Mouse (Mus musculus): ENCODE measurements around the gene Shisal2b. TPM values are rescaled to one million over a fixed set of nuclear protein-coding genes. Genes with fewer than 3 reads are reported as not detected.

Gene Shisal2b
- polyA plus RNA-seq, 1 experiment from 2014 or later: not detected

DNA sequence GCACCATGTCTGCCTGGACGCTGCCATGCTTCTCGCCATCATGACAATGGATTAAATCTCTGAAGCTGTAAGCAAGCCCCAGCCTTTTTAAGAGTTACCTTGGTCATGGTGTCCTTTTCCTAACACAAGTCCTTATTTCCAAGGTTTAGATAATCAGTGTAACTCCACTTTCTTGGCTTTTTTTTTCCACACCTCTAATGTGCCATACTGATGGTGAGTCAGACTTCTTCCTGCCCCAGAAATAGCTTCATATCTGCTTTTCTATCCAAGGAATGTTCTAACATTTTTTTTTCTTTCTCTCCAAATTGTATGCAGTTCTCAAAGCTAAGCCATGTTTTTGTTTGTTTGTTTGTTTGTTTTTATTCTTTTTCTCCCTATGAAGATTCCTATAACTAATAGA is 6.2 kb upstream of the Shisal2b start:
- no peaks in the 10 kb centered on the region for H3K4me1 ChIP-seq (ENCODE audit: control insufficient read depth, low read depth, low read length)
- H3K9ac ChIP-seq (ENCODE audit: low read depth, low read length): no peak overlapping the region
- no peak overlapping the region for H3K4me2 ChIP-seq (ENCODE audit: low read depth, low read length)
- H3K9me3 ChIP-seq (replicated peaks; ENCODE audit: control insufficient read depth, low read length): no peaks in the 10 kb centered on the region
- no peak for ATAC-seq (ENCODE audit: low read depth)
- no peaks in the 10 kb centered on the region for H3K27me3 ChIP-seq (ENCODE audit: control insufficient read depth, insufficient read depth, low read depth, low read length)
- 74% methylated on average over 2 of the region's 2 CpGs for WGBS (ENCODE audit: insufficient replicate concordance)
- no peaks in the 10 kb centered on the region for H3K36me3 ChIP-seq (ENCODE audit: control insufficient read depth, insufficient read depth)
- no peak overlapping the region for H3K4me3 ChIP-seq (ENCODE audit: low read depth, low read length)
- no peak overlapping the region for H3K27ac ChIP-seq (ENCODE audit: low read length)

- WGBS (ENCODE audit: insufficient replicate concordance): 51% methylated on average over 5 of the region's 5 CpGs
- H3K36me3 ChIP-seq (ENCODE audit: control insufficient read depth, insufficient read depth): no peaks in the 10 kb centered on the region
- no peaks in the 10 kb centered on the region for H3K9me3 ChIP-seq (replicated peaks; ENCODE audit: control insufficient read depth, low read length)
- H3K4me3 ChIP-seq (ENCODE audit: low read depth, low read length): no peak overlapping the region
- no peaks in the 10 kb centered on the region for H3K4me1 ChIP-seq (ENCODE audit: control insufficient read depth, low read depth, low read length)
- no peak overlapping the region for H3K27ac ChIP-seq (ENCODE audit: low read length)
- no peak for ATAC-seq (ENCODE audit: low read depth)
- H3K4me2 ChIP-seq (ENCODE audit: low read depth, low read length): no peak overlapping the region
- no peak overlapping the region for H3K9ac ChIP-seq (ENCODE audit: low read depth, low read length)
- H3K27me3 ChIP-seq (ENCODE audit: control insufficient read depth, insufficient read depth, low read depth, low read length): peaks cover 9% of the 10 kb centered on the region
Observed at GRCm38 (mm10) chr13:104866726-104867125, 3.0 kb upstream of the Shisal2b start.

DNA sequence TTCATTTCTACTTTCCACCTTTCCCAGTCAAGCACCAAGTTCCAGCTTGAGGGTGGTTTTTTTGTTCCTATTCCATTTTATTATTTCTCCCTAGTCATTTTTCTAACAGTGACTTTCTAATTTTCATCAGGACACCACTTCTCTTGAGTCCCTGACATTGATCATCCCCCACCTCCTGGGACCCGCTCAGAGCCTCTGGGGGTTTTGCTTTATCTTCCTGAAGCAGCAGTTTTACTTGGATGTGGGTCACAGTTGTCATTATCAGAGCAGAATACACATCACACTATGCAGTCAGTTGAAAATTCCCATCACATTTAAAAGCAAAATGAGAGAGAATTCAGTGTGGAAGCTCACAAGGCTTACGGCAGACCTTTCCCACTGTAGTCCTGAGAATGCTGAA is 10.0 kb downstream of the Shisal2b start:
- H3K9ac ChIP-seq (ENCODE audit: low read depth, low read length): no peak overlapping the region
- H3K4me2 ChIP-seq (ENCODE audit: low read depth, low read length): no peak overlapping the region
- H3K4me3 ChIP-seq (ENCODE audit: low read depth, low read length): no peak overlapping the region
- 55% methylated on average over 2 of the region's 2 CpGs for WGBS (ENCODE audit: insufficient replicate concordance)
- H3K4me1 ChIP-seq (ENCODE audit: control insufficient read depth, low read depth, low read length): no peaks in the 10 kb centered on the region
- H3K9me3 ChIP-seq (replicated peaks; ENCODE audit: control insufficient read depth, low read length): no peaks in the 10 kb centered on the region
- no peak overlapping the region for H3K27ac ChIP-seq (ENCODE audit: low read length)
- no peaks in the 10 kb centered on the region for H3K36me3 ChIP-seq (ENCODE audit: control insufficient read depth, insufficient read depth)
- H3K27me3 ChIP-seq (ENCODE audit: control insufficient read depth, insufficient read depth, low read depth, low read length): no peaks in the 10 kb centered on the region
- no peak for ATAC-seq (ENCODE audit: low read depth)

- Histone ChIP-seq H3K4me2 (ENCODE audit: low read depth, low read length) (no peak overlapping the region), H3K9ac (ENCODE audit: low read depth, low read length) (no peak overlapping the region), H3K27ac (ENCODE audit: low read length) (no peak overlapping the region), H3K9me3 (replicated peaks; ENCODE audit: control insufficient read depth, low read length) (no peaks in the 10 kb centered on the region), H3K4me1 (ENCODE audit: control insufficient read depth, low read depth, low read length) (no peaks in the 10 kb centered on the region), H3K4me3 (ENCODE audit: low read depth, low read length) (no peak overlapping the region), H3K27me3 (ENCODE audit: control insufficient read depth, insufficient read depth, low read depth, low read length) (no peaks in the 10 kb centered on the region), H3K36me3 (ENCODE audit: control insufficient read depth, insufficient read depth) (peaks cover 4% of the 10 kb centered on the region; the same call in 1 of the 2 replicates)
- ATAC-seq (ENCODE audit: low read depth): no peak
- WGBS (ENCODE audit: insufficient replicate concordance): 67% methylated on average over 9 of the region's 13 CpGs
Observed at GRCm38 (mm10) chr13:104843295-104844089, 20.2 kb downstream of the Shisal2b start.

DNA sequence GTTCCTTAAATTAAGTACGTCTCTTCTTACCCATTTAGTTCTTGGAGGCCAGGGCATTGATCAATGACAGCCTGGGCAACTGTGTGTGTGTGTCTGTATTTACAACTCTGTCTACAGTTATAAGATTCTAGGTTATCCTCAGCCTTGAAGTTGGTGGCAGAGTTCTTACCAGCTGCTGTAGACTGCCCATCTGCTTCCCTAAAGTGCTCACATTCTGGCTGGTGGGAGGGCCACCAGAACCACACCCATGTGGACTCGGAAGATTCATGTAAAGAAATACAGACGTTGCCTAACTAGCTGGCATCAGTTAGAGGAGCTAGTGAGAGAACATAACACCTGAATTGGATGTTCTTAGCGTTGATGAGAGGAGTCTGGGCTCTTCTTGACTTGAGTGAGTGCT is 21.8 kb downstream of the Shisal2b start:
- 50% methylated on average over 4 of the region's 4 CpGs for WGBS (ENCODE audit: insufficient replicate concordance)
- Histone ChIP-seq H3K9ac (ENCODE audit: low read depth, low read length) (no peak overlapping the region), H3K27ac (ENCODE audit: low read length) (no peak overlapping the region), H3K4me1 (ENCODE audit: control insufficient read depth, low read depth, low read length) (no peaks in the 10 kb centered on the region), H3K27me3 (ENCODE audit: control insufficient read depth, insufficient read depth, low read depth, low read length) (no peaks in the 10 kb centered on the region), H3K4me2 (ENCODE audit: low read depth, low read length) (no peak overlapping the region), H3K9me3 (replicated peaks; ENCODE audit: control insufficient read depth, low read length) (no peaks in the 10 kb centered on the region), H3K4me3 (ENCODE audit: low read depth, low read length) (no peak overlapping the region), H3K36me3 (ENCODE audit: control insufficient read depth, insufficient read depth) (peaks cover 4% of the 10 kb centered on the region; the same call in 1 of the 2 replicates)
- ATAC-seq (ENCODE audit: low read depth): no peak

- Histone ChIP-seq H3K27me3 (ENCODE audit: control insufficient read depth, insufficient read depth, low read depth, low read length) (no peaks in the 10 kb centered on the region), H3K4me2 (ENCODE audit: low read depth, low read length) (no peak overlapping the region), H3K4me3 (ENCODE audit: low read depth, low read length) (no peak overlapping the region), H3K9ac (ENCODE audit: low read depth, low read length) (no peak overlapping the region), H3K27ac (ENCODE audit: low read length) (no peak overlapping the region), H3K9me3 (replicated peaks; ENCODE audit: control insufficient read depth, low read length) (no peaks in the 10 kb centered on the region), H3K4me1 (ENCODE audit: control insufficient read depth, low read depth, low read length) (no peaks in the 10 kb centered on the region), H3K36me3 (ENCODE audit: control insufficient read depth, insufficient read depth) (peaks cover 10% of the 10 kb centered on the region)
- no peak for ATAC-seq (ENCODE audit: low read depth)
- 80% methylated on average over 7 of the region's 7 CpGs for WGBS (ENCODE audit: insufficient replicate concordance)
Observed at GRCm38 (mm10) chr13:104837628-104838027, 26.1 kb downstream of the Shisal2b start.

DNA sequence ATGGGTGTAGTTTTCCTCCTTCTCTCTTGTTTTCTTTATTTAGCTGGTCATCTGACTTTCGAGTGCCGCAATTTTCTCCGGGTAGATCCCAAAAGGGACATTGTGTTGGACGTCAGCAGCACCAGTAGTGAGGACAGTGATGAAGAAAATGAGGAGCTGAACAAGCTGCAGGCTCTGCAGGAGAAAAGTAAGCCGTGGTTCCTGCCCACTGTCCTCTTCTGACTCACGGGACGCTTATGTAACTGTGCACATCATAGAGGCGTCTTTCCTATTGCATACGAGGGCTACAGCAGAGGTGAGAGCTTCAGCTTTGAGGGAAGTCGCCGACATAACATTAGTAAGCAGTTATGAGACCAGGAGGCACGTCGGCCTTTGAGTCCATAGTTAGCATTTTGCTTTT is 30.9 kb downstream of the Shisal2b start:
- 83% methylated on average over 13 of the region's 13 CpGs for WGBS (ENCODE audit: insufficient replicate concordance)
- H3K36me3 ChIP-seq (ENCODE audit: control insufficient read depth, insufficient read depth): peaks cover 22% of the 10 kb centered on the region
- H3K27ac ChIP-seq (ENCODE audit: low read length): no peak overlapping the region

DNA sequence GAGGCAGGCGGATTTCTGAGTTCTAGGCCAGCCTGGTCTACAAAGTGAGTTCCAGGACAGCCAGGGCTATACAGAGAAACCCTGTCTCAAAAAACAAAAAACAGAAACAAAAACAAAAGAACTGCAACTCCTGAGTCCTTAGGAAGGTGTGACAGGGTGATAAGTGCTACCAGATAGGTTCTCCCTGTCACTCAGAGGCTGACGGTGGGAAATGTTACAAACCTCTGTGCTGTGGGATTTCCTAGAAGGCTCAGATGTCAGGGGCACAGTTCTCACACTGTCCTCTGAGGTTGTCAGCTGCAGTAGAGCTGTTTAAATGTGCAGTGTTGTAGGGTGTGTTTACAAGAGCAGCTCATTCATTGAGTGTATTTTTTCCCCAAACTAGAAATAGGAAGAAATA is 38.2 kb downstream of the Shisal2b start:
- no peak overlapping the region for H3K4me3 ChIP-seq (ENCODE audit: low read depth, low read length)
- H3K27me3 ChIP-seq (ENCODE audit: control insufficient read depth, insufficient read depth, low read depth, low read length): no peaks in the 10 kb centered on the region
- H3K9me3 ChIP-seq (replicated peaks; ENCODE audit: control insufficient read depth, low read length): peaks cover 3% of the 10 kb centered on the region
- H3K27ac ChIP-seq (ENCODE audit: low read length): no peak overlapping the region
- 70% methylated on average over 2 of the region's 2 CpGs for WGBS (ENCODE audit: insufficient replicate concordance)
- peaks cover 9% of the 10 kb centered on the region; the same call in 1 of the 2 replicates for H3K4me1 ChIP-seq (ENCODE audit: control insufficient read depth, low read depth, low read length)
- no peak overlapping the region for H3K4me2 ChIP-seq (ENCODE audit: low read depth, low read length)
- no peak for ATAC-seq (ENCODE audit: low read depth)
- H3K36me3 ChIP-seq (ENCODE audit: control insufficient read depth, insufficient read depth): peaks cover 25% of the 10 kb centered on the region
- no peak overlapping the region for H3K9ac ChIP-seq (ENCODE audit: low read depth, low read length)

More for the DNA sequence above, 30.9 kb downstream of the Shisal2b start:
- no peaks in the 10 kb centered on the region for H3K27me3 ChIP-seq (ENCODE audit: control insufficient read depth, insufficient read depth, low read depth, low read length)
- no peaks in the 10 kb centered on the region for H3K4me1 ChIP-seq (ENCODE audit: control insufficient read depth, low read depth, low read length)
- no peak overlapping the region for H3K4me2 ChIP-seq (ENCODE audit: low read depth, low read length)
- no peak for ATAC-seq (ENCODE audit: low read depth)
- H3K9me3 ChIP-seq (replicated peaks; ENCODE audit: control insufficient read depth, low read length): no peaks in the 10 kb centered on the region; the same call in 1 of the 2 replicates
- no peak overlapping the region for H3K4me3 ChIP-seq (ENCODE audit: low read depth, low read length)
- H3K9ac ChIP-seq (ENCODE audit: low read depth, low read length): no peak overlapping the region

GRCm38 (mm10) chr13:104822411-104822838 is 41.3 kb downstream of the Shisal2b start:
- H3K36me3 ChIP-seq (ENCODE audit: control insufficient read depth, insufficient read depth): peaks cover 6% of the 10 kb centered on the region
- H3K9ac ChIP-seq (ENCODE audit: low read depth, low read length): no peak overlapping the region
- H3K27ac ChIP-seq (ENCODE audit: low read length): no peak overlapping the region
- H3K4me1 ChIP-seq (ENCODE audit: control insufficient read depth, low read depth, low read length): peaks cover 16% of the 10 kb centered on the region
- 37% methylated on average over 8 of the region's 8 CpGs for WGBS (ENCODE audit: insufficient replicate concordance)
- H3K4me2 ChIP-seq (ENCODE audit: low read depth, low read length): no peak overlapping the region
- no peak overlapping the region for H3K4me3 ChIP-seq (ENCODE audit: low read depth, low read length)
- ATAC-seq (ENCODE audit: low read depth): no peak
- H3K9me3 ChIP-seq (replicated peaks; ENCODE audit: control insufficient read depth, low read length): no peaks in the 10 kb centered on the region
- no peaks in the 10 kb centered on the region for H3K27me3 ChIP-seq (ENCODE audit: control insufficient read depth, insufficient read depth, low read depth, low read length)
